Comparison of ENCODE assay signal across 21 mouse cellular contexts in the genomic region with DNA sequence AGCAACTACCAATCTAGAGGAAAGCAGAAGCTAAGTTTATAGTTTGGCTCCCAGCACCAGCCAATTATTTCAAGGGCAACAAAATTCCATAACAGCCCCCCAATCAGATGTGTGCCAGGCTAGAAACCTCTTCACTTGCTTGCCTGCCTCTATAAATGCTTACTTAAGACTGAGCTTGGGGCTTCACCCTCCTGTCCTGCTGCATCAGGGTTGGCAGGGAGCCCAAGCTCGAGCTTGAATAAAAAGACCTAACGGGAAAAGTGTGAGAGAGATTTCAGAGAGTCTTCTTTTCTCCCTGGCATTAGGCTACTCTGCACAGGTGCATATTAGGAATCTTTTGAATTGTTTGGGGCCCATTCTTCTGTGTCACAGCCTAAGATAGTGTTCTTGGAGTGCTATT. TPM values are rescaled to one million over a fixed set of nuclear protein-coding genes. Genes with fewer than 3 reads are reported as not detected.
DNase-seq lines count a peak whose midpoint lies in the region; TF ChIP-seq lines count a peak whose summit lies in the region.
"Had no signal": no experiment of that assay in that cellular context is flagged by ENCODE, and none has a peak within 500 bp of the region (broad histone marks: within the 10 kb centered on the region; RNA-seq: fewer than 3 reads in every experiment).

No protein-coding gene starts in this region.

- intact Hi-C loops in heart, postnatal 10 days (cut with DNase I): no loop called here
- intact Hi-C loops in heart, adult 2 months (cut with DNase I): no loop called here

- no peak for TF ChIP-seq POLR2A in heart, adult 2 months (IDR thresholded peaks at IDR 0.05; ENCODE audit: insufficient read depth, low read depth, low read length)

- no peak overlapping the region for H3K4me3 ChIP-seq in heart, adult 2 months
- H3K4me3 ChIP-seq: embryonic facial prominence, embryonic 12.5 days; gastrocnemius, adult 2 months; hindbrain, embryonic 15.5 days; limb, embryonic 13.5 days; midbrain, embryonic 12.5 days had no signal

- DNase-seq in adrenal gland, postnatal 14 days: peak; percentile 22
- DNase-seq in adrenal gland, postnatal 4 days (ENCODE audit: low spot score in 2 of 2): no peak
- peak; percentile 15 to 19 for DNase-seq in heart, postnatal 10 days
- DNase-seq in heart, adult 2 months: no peak
- DNase-seq in kidney, postnatal 4 days: peak; percentile 33 to 34
- DNase-seq in kidney, adult 8-10 months: no peak
- DNase-seq in testis, postnatal 10 days (ENCODE audit: low spot score): peak; percentile 52
- no peak for DNase-seq in testis, postnatal 14 days (ENCODE audit: low spot score)
- DNase-seq: cerebellum, adult 11 months; gastrocnemius, adult 2 months; heart, adult 18-20 months; thymus, postnatal 4 days had no signal

- no peak for TF ChIP-seq CTCF in heart, adult 2 months (IDR thresholded peaks at IDR 0.05)

- H3K27ac ChIP-seq in heart, adult 2 months: no peak overlapping the region
- H3K27ac ChIP-seq: embryonic facial prominence, embryonic 12.5 days; gastrocnemius, adult 2 months; hindbrain, embryonic 15.5 days; limb, embryonic 13.5 days; liver, embryonic 14.5 days; midbrain, embryonic 12.5 days had no signal

- H3K79me2 ChIP-seq in heart, adult 2 months (replicated peaks; ENCODE audit: control insufficient read depth, insufficient read depth, low read length): no peaks in the 10 kb centered on the region

- TF ChIP-seq EP300 in heart, adult 2 months (IDR thresholded peaks at IDR 0.05; ENCODE audit: insufficient read depth, low read depth, low read length): no peak

- WGBS in heart, adult 2 months: 31% methylated on average over 2 of the region's 2 CpGs

- no peaks in the 10 kb centered on the region for H3K36me3 ChIP-seq in heart, adult 2 months (ENCODE audit: control insufficient read depth, insufficient read depth, low read length)
- H3K36me3 ChIP-seq: embryonic facial prominence, embryonic 12.5 days; hindbrain, embryonic 15.5 days; limb, embryonic 13.5 days; midbrain, embryonic 12.5 days had no signal

- no peak overlapping the region for H3K9ac ChIP-seq in heart, adult 2 months (ENCODE audit: low read depth, low read length)
- H3K9ac ChIP-seq: embryonic facial prominence, embryonic 12.5 days; hindbrain, embryonic 15.5 days; limb, embryonic 13.5 days; liver, embryonic 14.5 days; midbrain, embryonic 12.5 days had no signal

- H3K4me1 ChIP-seq in heart, adult 2 months (ENCODE audit: control insufficient read depth, insufficient read depth, low read length): peaks cover 2% of the 10 kb centered on the region
- H3K4me1 ChIP-seq: embryonic facial prominence, embryonic 12.5 days; hindbrain, embryonic 15.5 days; limb, embryonic 13.5 days; midbrain, embryonic 12.5 days had no signal

- H3K27me3 ChIP-seq in heart, adult 2 months (ENCODE audit: control insufficient read depth, insufficient read depth, low read length): peaks cover 2% of the 10 kb centered on the region; the same call in 1 of the 2 replicates
- H3K27me3 ChIP-seq: embryonic facial prominence, embryonic 12.5 days; hindbrain, embryonic 15.5 days; limb, embryonic 13.5 days; midbrain, embryonic 12.5 days had no signal

RNA-seq across cellular contexts. Expression of a gene that starts 26.7 kb away (rescaled TPM):
- not detected in 2 replicates for total RNA-seq in adrenal gland, postnatal 14 days (2021)
- not detected for total RNA-seq in adrenal gland, postnatal 4 days (2021)
- not detected for total RNA-seq in heart, postnatal 10 days (2021)
- not detected for total RNA-seq in heart, adult 2 months (2021)
- polyA plus RNA-seq in heart, adult 2 months (2012; rRNA removed): 0.08 and 0.09 TPM in 2 replicates
- total RNA-seq: gastrocnemius, adult 2 months; heart, adult 18-20 months had no signal
- polyA plus RNA-seq: embryonic facial prominence, embryonic 12.5 days; heart, embryonic 16.5 days; hindbrain, embryonic 15.5 days; intestine, embryonic 16.5 days; limb, embryonic 13.5 days; midbrain, embryonic 12.5 days; neural tube, embryonic 14.5 days; testis, adult 2 months had no signal

RNA-seq across cellular contexts. Expression of a gene that starts 37.6 kb away (rescaled TPM):
- 53.3 and 64.9 TPM in 2 replicates for total RNA-seq in adrenal gland, postnatal 14 days (2021)
- 10 to 100 TPM; 45.2 to 48.6 TPM for total RNA-seq in adrenal gland, postnatal 4 days (2021)
- total RNA-seq in heart, postnatal 10 days (2021): 10 to 100 TPM; 41.3 to 42.5 TPM
- total RNA-seq in heart, adult 2 months (2021): 10 to 100 TPM; 18.1 to 22.3 TPM
- polyA plus RNA-seq in heart, adult 2 months (2012; rRNA removed): 7.1 and 11.3 TPM in 2 replicates

RNA-seq across cellular contexts. Expression of a gene that starts 50.0 kb away (rescaled TPM):
- 24.1 and 26.0 TPM in 2 replicates for total RNA-seq in adrenal gland, postnatal 14 days (2021)
- total RNA-seq in adrenal gland, postnatal 4 days (2021): 10 to 100 TPM; 19.2 to 23.7 TPM
- 10 to 100 TPM; 16.7 to 19.1 TPM for total RNA-seq in heart, postnatal 10 days (2021)
- total RNA-seq in heart, adult 2 months (2021): 10 to 100 TPM; 19.1 to 20.3 TPM
- 12.7 and 23.9 TPM in 2 replicates for polyA plus RNA-seq in heart, adult 2 months (2012; rRNA removed)

Comparison
In these comparisons a context has a peak if more than half of its experiments do, and no peak if none do; other contexts are left out.
1. DNase-seq: peak in adrenal gland, postnatal 14 days (single experiment), heart, postnatal 10 days (2 of 2), kidney, postnatal 4 days (2 of 2) and testis, postnatal 10 days (single experiment); none in adrenal gland, postnatal 4 days (0 of 2), heart, adult 2 months (0 of 2), kidney, adult 8-10 months (0 of 2) and testis, postnatal 14 days (single experiment).